Mouse (Mus musculus) stomach, embryonic 14.5 days (tissue): ENCODE results near the gene Ganab. TPM values are rescaled to one million over a fixed set of nuclear protein-coding genes. Genes with fewer than 3 reads are reported as not detected.

Experiments used
- ATAC-seq: fragments of 200-750 bp; cut with Nextera tagmentation; 2 replicates; pipeline ENCODE4 v1.8.0; 2017; ENCODE audit warnings: low read depth, moderate TSS enrichment; ENCODE audit not compliant: insufficient number of reproducible peaks, insufficient read depth, low FRiP score
- H3K27ac ChIP-seq: fragments of 300-500 bp; sonication (generic); 2 replicates; pipeline ENCODE4 v1.5.1; 2014; ENCODE audit warnings: mild to moderate bottlenecking, low read length, moderate library complexity, mixed read lengths
- H3K27me3 ChIP-seq: fragments of 300-500 bp; sonication (generic); 2 replicates; pipeline ENCODE4 v1.6.1; 2014; ENCODE audit warnings: low read length, control low read depth, mixed read lengths; ENCODE audit not compliant: control insufficient read depth, insufficient read depth
- H3K36me3 ChIP-seq: fragments of 300-500 bp; sonication (generic); 2 replicates; pipeline ENCODE4 v1.6.1; 2014; ENCODE audit warnings: mild to moderate bottlenecking, control low read depth, low read length, moderate library complexity, mixed read lengths; ENCODE audit not compliant: control insufficient read depth, insufficient read depth
- H3K4me1 ChIP-seq: fragments of 300-500 bp; sonication (generic); 2 replicates; pipeline ENCODE4 v1.6.1; 2014; ENCODE audit warnings: low read length, control low read depth, mixed read lengths; ENCODE audit not compliant: control insufficient read depth, insufficient read depth
- H3K4me2 ChIP-seq: fragments of 300-500 bp; sonication (generic); replicated peaks from 2 replicates; pipeline ENCODE4 v1.6.1; 2014; ENCODE audit warnings: low read depth, low read length, control low read depth
- H3K4me3 ChIP-seq: fragments of 300-500 bp; sonication (generic); 2 replicates; pipeline ENCODE4 v1.5.1; 2014; ENCODE audit warnings: low read depth, low read length, control low read depth
- H3K9ac ChIP-seq: fragments of 300-500 bp; sonication (generic); replicated peaks from 2 replicates; pipeline ENCODE4 v1.6.1; 2014; ENCODE audit warnings: low read depth, mild to moderate bottlenecking, control low read depth, low read length, moderate library complexity, mixed read lengths
- H3K9me3 ChIP-seq: fragments of 300-500 bp; sonication (generic); 2 replicates; pipeline ENCODE4 v1.6.1; 2016; ENCODE audit warnings: low read depth, low read length, control low read depth; ENCODE audit not compliant: control insufficient read depth
- WGBS: fragments of 180-500 bp; shearing (Covaris S2); extraction: QIAGEN DNeasy Blood & Tissue Kit; methylation state at CpG from one replicate; pipeline ENCODE4 v1.1.7; 2014; 5-methylcytosine and 5-hydroxymethylcytosine counted together
- microRNA-seq: library from miRNA; unstranded; fragments of <30 nt; microRNA quantifications from one replicate; pipeline ENCODE4, GENCODE M21; 2016
- polyA plus RNA-seq: library from polyadenylated mRNA; unstranded; fragments of >200 nt; fragmentation: Nextera tagmentation; extraction: Ambion mirVana; gene quantifications from 2 replicates; pipeline ENCODE4 v1.2.1, GENCODE M21; 2014

The Ganab gene
- polyA plus RNA-seq, 1 experiment from 2014 or later: 82.0 TPM

DNA sequence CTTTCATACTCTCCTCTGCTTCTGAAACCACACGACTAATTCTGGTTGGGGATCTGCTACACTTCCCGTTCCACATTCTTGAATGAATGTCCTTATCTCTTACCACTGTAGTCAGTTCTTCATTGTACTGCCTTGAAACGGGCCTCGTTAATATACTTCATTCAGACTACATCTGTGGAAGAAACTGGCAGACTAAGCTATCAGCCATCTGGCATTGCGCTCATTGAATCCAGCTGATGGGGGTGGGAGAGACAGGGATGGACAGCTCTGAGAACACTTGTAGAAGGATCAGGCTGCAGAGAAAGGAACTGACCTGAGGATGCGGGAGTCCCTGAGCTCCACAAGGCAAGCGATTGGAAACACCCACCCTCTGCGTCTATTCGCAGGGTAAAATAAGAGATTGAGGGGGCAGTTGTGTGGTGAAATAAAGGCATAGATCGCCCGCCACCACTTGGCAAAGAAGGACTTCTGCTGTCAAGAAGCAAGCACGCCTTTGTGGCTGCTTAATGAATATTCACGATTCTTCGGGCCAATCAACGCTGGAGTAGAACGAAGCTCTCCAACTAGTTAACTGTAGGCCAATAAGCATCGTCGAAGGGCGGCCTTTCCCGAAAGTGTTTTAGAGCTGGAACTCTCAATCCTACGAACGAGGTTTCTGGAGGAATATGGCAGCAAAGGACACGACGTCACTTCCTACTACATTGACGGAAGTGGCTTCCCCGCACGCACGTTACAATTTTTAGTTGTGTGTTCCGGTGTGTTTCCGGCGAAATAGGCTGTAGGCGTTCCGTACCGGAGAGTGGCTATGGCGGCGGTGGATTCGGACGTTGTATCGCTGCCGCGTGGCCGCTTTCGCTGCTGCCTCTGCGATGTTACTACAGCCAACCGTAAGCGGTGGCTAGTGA, 55.5 kb downstream of the Ganab start, which contains the start of gene Tut1:
TSS of gene Tut1 (plus strand) at position 713 of the 905 bp plus-strand sequence.
- WGBS: 4% methylated on average over 46 of the region's 46 CpGs
- H3K27me3 ChIP-seq: no peaks in the 10 kb centered on the region
- peak; percentile 94 for ATAC-seq
- peaks cover 42% of the 10 kb centered on the region for H3K36me3 ChIP-seq
- H3K9me3 ChIP-seq: no peaks in the 10 kb centered on the region
- peak within 1 kb of the TSS; percentile 72 for H3K4me2 ChIP-seq
- H3K9ac ChIP-seq: peak within 1 kb of the TSS; percentile 77
- peak within 1 kb of the TSS; percentile 78 for H3K27ac ChIP-seq
- H3K4me1 ChIP-seq: peaks cover 5% of the 10 kb centered on the region; the same call in 1 of the 2 replicates
- peak within 1 kb of the TSS; percentile 86 for H3K4me3 ChIP-seq

DNA sequence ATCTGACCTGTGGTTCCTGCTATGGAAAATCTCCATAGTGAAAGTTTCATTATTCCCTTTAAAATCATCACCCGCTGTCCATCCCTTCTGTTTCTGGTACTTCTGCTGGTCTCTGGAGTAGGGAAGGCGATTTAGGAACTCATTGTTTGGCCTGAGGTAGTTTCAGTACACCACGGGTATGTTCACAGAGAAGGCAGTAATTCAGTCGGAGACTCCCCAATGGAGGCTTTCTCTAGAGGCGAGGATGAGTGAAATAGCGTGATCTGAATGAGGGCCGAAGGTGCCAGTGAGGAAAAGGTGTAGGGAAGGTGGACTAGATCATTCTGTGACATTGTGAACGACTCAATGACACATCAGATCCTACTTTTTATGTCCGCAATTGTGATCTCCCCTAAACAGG, 56.3 kb downstream of the Ganab start:
- no peak for ATAC-seq
- H3K4me1 ChIP-seq: peaks cover 5% of the 10 kb centered on the region; the same call in 1 of the 2 replicates
- peak overlapping the region; percentile 72 for H3K4me2 ChIP-seq
- peak overlapping the region; percentile 78 for H3K27ac ChIP-seq
- peak overlapping the region; percentile 77 for H3K9ac ChIP-seq
- 7% methylated on average over 9 of the region's 9 CpGs for WGBS
- H3K27me3 ChIP-seq: no peaks in the 10 kb centered on the region
- H3K9me3 ChIP-seq: no peaks in the 10 kb centered on the region
- H3K4me3 ChIP-seq: peak overlapping the region; percentile 86
- H3K36me3 ChIP-seq: peaks cover 41% of the 10 kb centered on the region

DNA sequence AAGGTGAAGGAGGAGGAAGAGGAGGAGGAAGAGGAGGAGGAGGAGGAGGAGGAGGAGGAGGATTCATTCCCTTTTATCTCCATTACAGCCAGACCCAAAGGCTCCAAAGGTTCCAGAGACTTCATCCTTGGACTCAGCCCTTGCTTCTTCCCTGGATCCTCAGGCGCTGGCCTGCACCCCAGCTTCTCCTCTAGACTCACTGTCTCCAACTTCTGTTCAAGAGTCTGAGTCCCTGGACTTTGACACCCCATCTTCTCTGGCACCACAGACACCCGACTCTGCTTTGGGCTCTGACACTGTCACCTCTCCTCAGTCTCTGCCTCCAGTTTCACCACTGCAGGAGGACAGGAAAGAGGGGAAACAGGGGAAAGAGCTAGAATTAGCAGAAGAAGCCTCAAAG, 64.4 kb downstream of the Ganab start:
- no peak overlapping the region for H3K27ac ChIP-seq
- H3K9ac ChIP-seq: no peak overlapping the region
- H3K36me3 ChIP-seq: peaks cover 60% of the 10 kb centered on the region
- no peaks in the 10 kb centered on the region for H3K27me3 ChIP-seq
- H3K9me3 ChIP-seq: no peaks in the 10 kb centered on the region
- H3K4me2 ChIP-seq: no peak overlapping the region
- no peak for ATAC-seq
- H3K4me1 ChIP-seq: peaks cover 5% of the 10 kb centered on the region; the same call in 1 of the 2 replicates
- no peak overlapping the region for H3K4me3 ChIP-seq
- WGBS: 95% methylated on average over 2 of the region's 2 CpGs

DNA sequence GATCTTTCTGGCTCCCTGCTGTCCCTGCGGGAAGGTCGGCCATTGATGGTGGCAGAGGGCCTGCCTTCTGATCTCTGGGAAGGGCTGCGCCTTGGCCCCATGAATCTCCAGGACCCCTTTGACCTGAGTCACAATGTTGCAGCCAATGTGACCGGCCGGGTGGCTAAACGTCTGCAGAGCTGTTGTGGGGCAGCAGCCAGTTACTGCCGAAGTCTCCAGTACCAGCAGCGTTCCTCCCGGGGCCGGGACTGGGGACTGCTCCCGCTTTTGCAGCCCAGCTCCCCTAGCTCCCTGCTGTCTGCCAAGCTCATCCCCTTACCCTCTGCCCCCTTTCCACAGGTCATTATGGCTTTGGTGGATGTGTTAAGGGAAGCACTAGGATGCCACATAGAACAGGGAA, 67.2 kb downstream of the Ganab start:
- Histone ChIP-seq H3K4me1 (peaks cover 10% of the 10 kb centered on the region; the same call in 1 of the 2 replicates), H3K27me3 (no peaks in the 10 kb centered on the region), H3K27ac (no peak overlapping the region), H3K9ac (no peak overlapping the region), H3K9me3 (no peaks in the 10 kb centered on the region), H3K4me3 (no peak overlapping the region), H3K36me3 (peaks cover 51% of the 10 kb centered on the region), H3K4me2 (no peak overlapping the region)
- WGBS: 86% methylated on average over 11 of the region's 11 CpGs
- ATAC-seq: no peak

DNA sequence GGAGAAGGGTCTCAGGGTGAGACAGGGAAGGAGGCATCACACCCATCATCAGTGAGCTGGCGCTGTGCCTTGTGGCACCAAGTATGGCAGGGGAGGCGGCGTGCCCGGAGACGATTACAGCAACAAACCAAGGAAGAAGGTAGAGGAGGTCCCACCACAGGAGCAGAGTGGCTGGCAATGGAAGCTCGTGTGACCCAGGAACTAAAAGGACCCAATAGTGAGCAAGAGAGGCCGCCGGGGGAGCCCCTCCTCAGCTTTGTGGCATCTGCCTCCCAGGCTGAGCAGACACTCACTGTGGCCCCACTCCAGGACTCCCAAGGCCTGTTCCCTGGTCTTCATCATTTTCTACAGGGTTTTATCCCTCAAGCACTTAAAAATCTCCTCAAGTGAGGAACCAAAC, 67.9 kb downstream of the Ganab start:
- Histone ChIP-seq H3K36me3 (peaks cover 51% of the 10 kb centered on the region), H3K4me1 (peaks cover 10% of the 10 kb centered on the region; the same call in 1 of the 2 replicates), H3K4me2 (peak overlapping the region; percentile 74), H3K9ac (peak overlapping the region; percentile 64), H3K9me3 (no peaks in the 10 kb centered on the region), H3K4me3 (peak overlapping the region; percentile 89), H3K27ac (peak overlapping the region; percentile 93), H3K27me3 (no peaks in the 10 kb centered on the region)
- 75% methylated on average over 8 of the region's 8 CpGs for WGBS
- ATAC-seq: no peak

DNA sequence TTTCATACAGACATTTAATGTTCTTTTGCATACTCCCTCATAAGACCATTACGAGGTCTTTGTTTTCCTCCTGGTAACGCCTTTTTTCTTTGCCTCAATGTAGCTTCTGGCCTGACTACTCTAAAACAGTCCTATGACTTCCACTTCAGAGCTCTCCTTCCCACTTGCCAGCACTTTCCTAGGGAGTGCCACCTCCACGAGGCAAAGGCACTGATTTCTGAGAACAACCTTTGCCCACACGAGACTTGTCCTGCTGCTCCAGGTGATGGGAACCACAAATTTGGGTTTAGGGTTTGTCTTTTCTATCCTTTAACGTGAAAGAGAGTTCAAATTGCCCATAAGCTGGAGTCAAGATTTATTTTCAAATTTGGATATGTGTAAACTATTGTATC, 68.3 kb downstream of the Ganab start:
- peak overlapping the region; percentile 74 for H3K4me2 ChIP-seq
- H3K4me3 ChIP-seq: peak overlapping the region; percentile 89
- peaks cover 55% of the 10 kb centered on the region for H3K36me3 ChIP-seq
- 31% methylated on average over 5 of the region's 5 CpGs for WGBS
- ATAC-seq: no peak
- H3K9me3 ChIP-seq: no peaks in the 10 kb centered on the region
- peak overlapping the region; percentile 93 for H3K27ac ChIP-seq
- no peaks in the 10 kb centered on the region for H3K27me3 ChIP-seq
- H3K4me1 ChIP-seq: peaks cover 10% of the 10 kb centered on the region; the same call in 1 of the 2 replicates
- peak overlapping the region; percentile 64 for H3K9ac ChIP-seq

Small RNA genes within 50 kb of the gene (microRNA-seq; reads per million reads assigned to microRNA genes)
- gene Mir5136: not detected

Other genes with a start within 250 kb of the Ganab start
- 0.35 and 0.38 TPM in 2 replicates for gene Chrm1, start 234.3 kb upstream of the Ganab start, polyA plus RNA-seq
- gene Slc3a2, start 174.7 kb upstream of the Ganab start, polyA plus RNA-seq: 80.8 and 91.1 TPM in 2 replicates
- gene Wdr74, start 162.2 kb upstream of the Ganab start, polyA plus RNA-seq: 79.4 and 85.6 TPM in 2 replicates
- 1.0 and 1.9 TPM in 2 replicates for gene 1700092M07Rik, start 157.4 kb upstream of the Ganab start, polyA plus RNA-seq
- gene Stx5a, start 156.7 kb upstream of the Ganab start, polyA plus RNA-seq: 141 and 143 TPM in 2 replicates
- gene Nxf1, start 141.0 kb upstream of the Ganab start, polyA plus RNA-seq: 168 and 178 TPM in 2 replicates
- 178 and 194 TPM in 2 replicates for gene Tmem223, start 127.1 kb upstream of the Ganab start, polyA plus RNA-seq
- 85.4 and 94.0 TPM in 2 replicates for gene Tmem179b, start 123.6 kb upstream of the Ganab start, polyA plus RNA-seq
- gene Taf6l, start 111.7 kb upstream of the Ganab start, polyA plus RNA-seq: 17.1 and 17.5 TPM in 2 replicates
- 140 and 151 TPM in 2 replicates for gene Polr2g, start 99.5 kb upstream of the Ganab start, polyA plus RNA-seq
- 4.7 and 5.2 TPM in 2 replicates for gene Zbtb3, start 95.5 kb upstream of the Ganab start, polyA plus RNA-seq
- gene Ttc9c, start 78.7 kb upstream of the Ganab start, polyA plus RNA-seq: 47.5 and 51.7 TPM in 2 replicates
- gene Hnrnpul2, start 78.1 kb upstream of the Ganab start, polyA plus RNA-seq: 10.0 and 10.1 TPM in 2 replicates
- not detected in 2 replicates for gene AC129217.1, start 68.3 kb upstream of the Ganab start, polyA plus RNA-seq
- 42.5 and 43.0 TPM in 2 replicates for gene Bscl2, start 60.6 kb upstream of the Ganab start, polyA plus RNA-seq
- gene Gng3, start 58.9 kb upstream of the Ganab start, polyA plus RNA-seq: 13.9 and 17.8 TPM in 2 replicates
- gene Lrrn4cl, start 47.3 kb upstream of the Ganab start, polyA plus RNA-seq: 1.2 and 1.6 TPM in 2 replicates
- 154 and 162 TPM in 2 replicates for gene Ubxn1, start 26.6 kb upstream of the Ganab start, polyA plus RNA-seq
- gene Uqcc3, start 17.1 kb upstream of the Ganab start, polyA plus RNA-seq: 63.9 and 67.6 TPM in 2 replicates
- gene Lbhd1, start 14.3 kb upstream of the Ganab start, polyA plus RNA-seq: 58.5 and 82.3 TPM in 2 replicates
- gene Gm49403, start 14.1 kb upstream of the Ganab start, polyA plus RNA-seq: not detected in 2 replicates
- gene 1810009A15Rik, start 9.2 kb upstream of the Ganab start, polyA plus RNA-seq: 71.0 and 82.4 TPM in 2 replicates
- not detected in 2 replicates for gene Gm49416, start 9.1 kb upstream of the Ganab start, polyA plus RNA-seq
- 29.3 and 33.5 TPM in 2 replicates for gene Ints5, start 5.1 kb upstream of the Ganab start, polyA plus RNA-seq
- gene B3gat3, start 22.3 kb downstream of the Ganab start, polyA plus RNA-seq: 35.7 and 37.5 TPM in 2 replicates
- 1.0 and 2.0 TPM in 2 replicates for gene Rom1, start 31.3 kb downstream of the Ganab start, polyA plus RNA-seq
- 16.8 and 18.2 TPM in 2 replicates for gene Eml3, start 31.5 kb downstream of the Ganab start, polyA plus RNA-seq
- 41.5 and 45.3 TPM in 2 replicates for gene Mta2, start 43.8 kb downstream of the Ganab start, polyA plus RNA-seq
- 27.2 and 27.6 TPM in 2 replicates for gene Tut1, start 55.8 kb downstream of the Ganab start, polyA plus RNA-seq
- 469 and 470 TPM in 2 replicates for gene Eef1g, start 69.0 kb downstream of the Ganab start, polyA plus RNA-seq
- 33.4 and 40.6 TPM in 2 replicates for gene Ahnak, start 91.2 kb downstream of the Ganab start, polyA plus RNA-seq
- gene Scgb1a1, start 189.9 kb downstream of the Ganab start, polyA plus RNA-seq: not detected in 2 replicates
- gene Asrgl1, start 237.6 kb downstream of the Ganab start, polyA plus RNA-seq: 9.3 and 15.2 TPM in 2 replicates